ENCODE assay signal across 25 mouse cellular contexts in the genomic region with DNA sequence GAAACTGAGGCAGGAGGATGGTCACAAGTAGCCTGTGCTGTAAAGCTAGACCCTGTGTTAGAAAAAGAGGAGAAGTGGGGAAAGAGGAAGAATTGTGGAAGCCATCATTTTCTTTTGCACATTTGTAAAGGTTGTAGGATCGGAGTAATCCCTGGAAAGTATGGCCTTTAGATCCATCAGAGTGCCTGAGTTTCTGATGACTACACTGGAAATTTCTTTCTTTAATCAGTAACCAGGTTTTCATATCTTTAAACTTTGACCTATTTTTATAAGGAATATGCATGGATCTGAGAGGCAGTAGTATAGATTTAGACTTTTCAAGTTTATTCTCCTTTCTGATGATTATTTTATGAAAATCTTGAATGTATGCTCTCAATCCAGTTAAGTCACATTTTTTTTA. TPM values are rescaled to one million over a fixed set of nuclear protein-coding genes. Genes with fewer than 3 reads are reported as not detected.
DNase-seq lines count a peak whose midpoint lies in the region; ATAC-seq and TF ChIP-seq lines count a peak whose summit lies in the region.
"Had no signal": no experiment of that assay in that cellular context is flagged by ENCODE, and none has a peak within 500 bp of the region (broad histone marks: within the 10 kb centered on the region; RNA-seq: fewer than 3 reads in every experiment).

No protein-coding gene starts in this region.

- H3K27ac ChIP-seq in layer of hippocampus, adult 2 months = peak overlapping the region; percentile 61
- H3K27ac ChIP-seq in intestine, embryonic 15.5 days = no peak overlapping the region
- peak overlapping the region; percentile 33; the same call in 1 of the 2 replicates for H3K27ac ChIP-seq in intestine, embryonic 16.5 days (ENCODE audit: low read length)
- peak overlapping the region; percentile 45; the same call in 1 of the 2 replicates for H3K27ac ChIP-seq in small intestine, adult 2 months (ENCODE audit: insufficient read depth, low read depth, low read length)
- H3K27ac ChIP-seq in midbrain, embryonic 10.5 days (replicated peaks) = no peak overlapping the region
- H3K27ac ChIP-seq: embryonic facial prominence, embryonic 10.5 days; embryonic facial prominence, embryonic 12.5 days; forebrain, embryonic 13.5 days; forebrain, embryonic 15.5 days had no signal

- H3K27me3 ChIP-seq in intestine, embryonic 15.5 days (replicated peaks) = no peaks in the 10 kb centered on the region
- no peaks in the 10 kb centered on the region for H3K27me3 ChIP-seq in intestine, embryonic 16.5 days (replicated peaks; ENCODE audit: control insufficient read depth, insufficient read depth, low read length)
- H3K27me3 ChIP-seq in small intestine, adult 2 months (ENCODE audit: control insufficient read depth, insufficient read depth, low read length) = no peaks in the 10 kb centered on the region
- no peaks in the 10 kb centered on the region for H3K27me3 ChIP-seq in midbrain, embryonic 10.5 days (ENCODE audit: low read depth, poor library complexity, severe bottlenecking)
- H3K27me3 ChIP-seq: embryonic facial prominence, embryonic 12.5 days; forebrain, embryonic 13.5 days; forebrain, embryonic 15.5 days had no signal

- H3K9ac ChIP-seq in intestine, embryonic 15.5 days = no peak overlapping the region
- no peak overlapping the region for H3K9ac ChIP-seq in intestine, embryonic 16.5 days (ENCODE audit: low read depth, low read length)
- H3K9ac ChIP-seq: embryonic facial prominence, embryonic 12.5 days; forebrain, embryonic 13.5 days; forebrain, embryonic 15.5 days had no signal

- H3K4me1 ChIP-seq in intestine, embryonic 15.5 days (replicated peaks) = 0 out of 2 replicates have a peak, but pooled peaks cover 2% of the 10 kb centered on the region
- peaks cover 6% of the 10 kb centered on the region; the same call in 1 of the 2 replicates for H3K4me1 ChIP-seq in intestine, embryonic 16.5 days (ENCODE audit: control insufficient read depth, insufficient read depth, low read length)
- H3K4me1 ChIP-seq in small intestine, adult 2 months (ENCODE audit: control insufficient read depth, insufficient read depth, insufficient read length, low read length) = peaks cover 21% of the 10 kb centered on the region; the same call in 1 of the 2 replicates
- no peaks in the 10 kb centered on the region for H3K4me1 ChIP-seq in midbrain, embryonic 10.5 days
- H3K4me1 ChIP-seq: embryonic facial prominence, embryonic 10.5 days; embryonic facial prominence, embryonic 12.5 days; forebrain, embryonic 13.5 days; forebrain, embryonic 15.5 days had no signal

- DNase-seq in layer of hippocampus, adult 2 months (ENCODE audit: low spot score in 2 of 2) = no peak
- no peak for DNase-seq in layer of hippocampus, postnatal 10 days (ENCODE audit: low spot score in 2 of 2)
- DNase-seq in midbrain, embryonic 10.5 days (ENCODE audit: low spot score) = no peak
- no peak for DNase-seq in cerebellum, postnatal 14 days
- DNase-seq: adrenal gland, adult 2 months; adrenal gland, postnatal 10 days; adrenal gland, postnatal 25 days; cerebellum, adult 11 months; cerebellum, adult 18-20 months; cerebellum, adult 8-10 months; cerebellum, adult 9-11 months; cerebellum, postnatal 25 days had no signal

- H3K4me3 ChIP-seq in layer of hippocampus, adult 2 months = no peak overlapping the region
- H3K4me3 ChIP-seq in intestine, embryonic 15.5 days (replicated peaks) = no peak overlapping the region
- H3K4me3 ChIP-seq in intestine, embryonic 16.5 days (ENCODE audit: low read length) = no peak overlapping the region
- no peak overlapping the region for H3K4me3 ChIP-seq in small intestine, adult 2 months (ENCODE audit: low read depth, low read length)
- no peak overlapping the region for H3K4me3 ChIP-seq in midbrain, embryonic 10.5 days
- H3K4me3 ChIP-seq: embryonic facial prominence, embryonic 10.5 days; embryonic facial prominence, embryonic 12.5 days; forebrain, embryonic 13.5 days; forebrain, embryonic 15.5 days had no signal

- no peaks in the 10 kb centered on the region for H3K36me3 ChIP-seq in intestine, embryonic 15.5 days
- no peaks in the 10 kb centered on the region for H3K36me3 ChIP-seq in intestine, embryonic 16.5 days (ENCODE audit: control insufficient read depth, insufficient read depth, low read length)
- H3K36me3 ChIP-seq in small intestine, adult 2 months (ENCODE audit: control insufficient read depth, insufficient read depth, low read length) = peaks cover 5% of the 10 kb centered on the region
- no peaks in the 10 kb centered on the region for H3K36me3 ChIP-seq in midbrain, embryonic 10.5 days
- H3K36me3 ChIP-seq: embryonic facial prominence, embryonic 10.5 days; embryonic facial prominence, embryonic 12.5 days; forebrain, embryonic 15.5 days had no signal

- TF ChIP-seq CTCF in layer of hippocampus, adult 2 months (conservative IDR thresholded peaks at IDR 0.05) = no peak
- TF ChIP-seq CTCF in small intestine, adult 2 months (IDR thresholded peaks at IDR 0.05; ENCODE audit: extremely low read depth, insufficient read length, insufficient replicate concordance, low read depth, low read length) = no peak

- 86% methylated on average over 1 of the region's 1 CpGs for WGBS in intestine, embryonic 15.5 days
- 88% methylated on average over 1 of the region's 1 CpGs for WGBS in intestine, embryonic 16.5 days
- WGBS in small intestine, adult 2 months = 26% methylated on average over 1 of the region's 1 CpGs
- WGBS in midbrain, embryonic 10.5 days = 94% methylated on average over 1 of the region's 1 CpGs

- H3K4me2 ChIP-seq in intestine, embryonic 15.5 days (replicated peaks) = no peak overlapping the region
- no peak overlapping the region for H3K4me2 ChIP-seq in intestine, embryonic 16.5 days (ENCODE audit: low read depth, low read length)
- H3K4me2 ChIP-seq: embryonic facial prominence, embryonic 12.5 days; forebrain, embryonic 13.5 days; forebrain, embryonic 15.5 days had no signal

- no peaks in the 10 kb centered on the region for H3K9me3 ChIP-seq in intestine, embryonic 15.5 days
- H3K9me3 ChIP-seq in intestine, embryonic 16.5 days (ENCODE audit: control insufficient read depth, low read length) = no peaks in the 10 kb centered on the region
- H3K9me3 ChIP-seq in midbrain, embryonic 10.5 days (replicated peaks) = no peaks in the 10 kb centered on the region
- H3K9me3 ChIP-seq: embryonic facial prominence, embryonic 10.5 days; embryonic facial prominence, embryonic 12.5 days; forebrain, embryonic 13.5 days; forebrain, embryonic 15.5 days had no signal

- ATAC-seq in intestine, embryonic 15.5 days = 0 out of 2 replicates have a peak, but pooled peaks have one; percentile 45
- ATAC-seq in intestine, embryonic 16.5 days = peak; percentile 57

- no peak for TF ChIP-seq POLR2A in small intestine, adult 2 months (IDR thresholded peaks at IDR 0.05; ENCODE audit: low read depth, low read length)

RNA-seq across cellular contexts. Expression of gene Prss48, which starts 14.7 kb away (rescaled TPM):
- not detected for total RNA-seq in layer of hippocampus, adult 2 months (2021)
- total RNA-seq in layer of hippocampus, postnatal 10 days (2021) = not detected
- 0.15 and 0.47 TPM in 2 replicates for polyA plus RNA-seq in intestine, embryonic 15.5 days (2015; fragmentation: Nextera tagmentation; extraction: Ambion mirVana)
- not detected in 2 replicates for polyA plus RNA-seq in intestine, embryonic 16.5 days (2015; fragmentation: Nextera tagmentation; extraction: Ambion mirVana)
- polyA plus RNA-seq in small intestine, adult 2 months (2012; rRNA removed) = not detected in 2 replicates
- polyA plus RNA-seq in midbrain, embryonic 10.5 days (2016; fragmentation: Nextera tagmentation; extraction: Ambion mirVana) = 0.14 TPM in 1 of 2 replicates, not detected in the other
- total RNA-seq: adrenal gland, adult 2 months; adrenal gland, postnatal 10 days; adrenal gland, postnatal 25 days; adrenal gland, postnatal 4 days; MEL had no signal
- polyA plus RNA-seq: adrenal gland, adult 2 months; brain, embryonic 14.5 days; cortical plate, adult 2 months; embryonic facial prominence, embryonic 12.5 days; embryonic facial prominence, embryonic 14.5 days; forebrain, embryonic 11.5 days; forebrain, embryonic 13.5 days; forebrain, embryonic 15.5 days had no signal

RNA-seq across cellular contexts. Expression of gene Sh3d19, which starts 46.1 kb away (rescaled TPM):
- 10 to 100 TPM; 19.1 to 27.2 TPM for total RNA-seq in layer of hippocampus, adult 2 months (2021)
- total RNA-seq in layer of hippocampus, postnatal 10 days (2021) = 10 to 100 TPM; 41.7 to 51.6 TPM
- 41.6 and 43.6 TPM in 2 replicates for polyA plus RNA-seq in intestine, embryonic 15.5 days (2015; fragmentation: Nextera tagmentation; extraction: Ambion mirVana)
- 27.5 and 35.6 TPM in 2 replicates for polyA plus RNA-seq in intestine, embryonic 16.5 days (2015; fragmentation: Nextera tagmentation; extraction: Ambion mirVana)
- polyA plus RNA-seq in small intestine, adult 2 months (2012; rRNA removed) = 90.1 and 205 TPM in 2 replicates
- 6.8 and 6.9 TPM in 2 replicates for polyA plus RNA-seq in midbrain, embryonic 10.5 days (2016; fragmentation: Nextera tagmentation; extraction: Ambion mirVana)

Comparison
In these comparisons a context has a peak if more than half of its experiments do, and no peak if none do; other contexts are left out.
1. H3K27ac ChIP-seq: peak in layer of hippocampus, adult 2 months (single experiment), intestine, embryonic 16.5 days (single experiment) and small intestine, adult 2 months (single experiment); none in intestine, embryonic 15.5 days (single experiment) and midbrain, embryonic 10.5 days (single experiment).